Mouse (Mus musculus): ENCODE data around the gene A630023A22Rik.

DNA sequence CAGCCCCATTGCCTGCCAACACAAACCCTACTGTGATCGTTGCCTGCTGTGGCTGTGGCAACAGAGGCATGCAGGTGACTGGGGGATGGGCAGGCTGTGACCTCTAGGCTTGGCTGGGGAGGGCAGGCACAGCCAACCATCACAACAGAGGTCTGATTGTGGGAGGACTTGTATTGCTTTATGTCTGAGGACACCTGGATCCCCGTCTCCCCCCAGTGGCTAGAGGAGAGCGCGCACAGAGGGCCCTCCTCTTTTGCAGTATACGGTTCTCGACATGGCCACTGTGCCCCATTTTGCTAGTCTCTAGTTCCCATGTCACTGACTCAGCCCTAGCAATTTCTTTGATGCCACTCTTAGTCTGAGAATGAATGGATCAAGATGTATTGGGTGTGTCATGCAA, 30.9 kb downstream of the A630023A22Rik start:
- TF ChIP-seq POLR2A (IDR thresholded peaks at IDR 0.05; ENCODE audit: borderline replicate concordance, insufficient read depth, low read length) (no peak), CTCF (IDR thresholded peaks at IDR 0.05; ENCODE audit: borderline replicate concordance, insufficient read depth, low read depth, low read length) (no peak)
